Mouse (Mus musculus) midbrain, embryonic 15.5 days (tissue): Measurements from ENCODE around the gene Gm7271. TPM values are rescaled to one million over a fixed set of nuclear protein-coding genes. Genes with fewer than 3 reads are reported as not detected.

Experiments
- ATAC-seq: fragments of 200-750 bp; cut with Nextera tagmentation; replicated peaks from 2 replicates; pipeline ENCODE4 v1.8.0; 2017; ENCODE audit warnings: moderate TSS enrichment
- H3K27ac ChIP-seq: fragments of 300-500 bp; sonication (generic); 2 replicates; pipeline ENCODE4 v1.5.1; 2015; ENCODE audit warnings: mild to moderate bottlenecking, inconsistent platforms
- H3K27me3 ChIP-seq: fragments of 300-500 bp; sonication (generic); replicated peaks from 2 replicates; pipeline ENCODE4 v1.6.1; 2015; ENCODE audit warnings: inconsistent platforms
- H3K36me3 ChIP-seq: fragments of 300-500 bp; sonication (generic); replicated peaks from 2 replicates; pipeline ENCODE4 v1.6.1; 2015; ENCODE audit warnings: inconsistent platforms
- H3K4me1 ChIP-seq: fragments of 300-500 bp; sonication (generic); 2 replicates; pipeline ENCODE4 v1.6.1; 2015; ENCODE audit warnings: inconsistent platforms
- H3K4me2 ChIP-seq: fragments of 300-500 bp; sonication (generic); 2 replicates; pipeline ENCODE4 v1.6.1; 2015; ENCODE audit warnings: inconsistent platforms, mild to moderate bottlenecking, moderate library complexity
- H3K4me3 ChIP-seq: fragments of 300-500 bp; sonication (generic); 2 replicates; pipeline ENCODE4 v1.5.1; 2015; ENCODE audit warnings: mild to moderate bottlenecking, inconsistent platforms
- H3K9ac ChIP-seq: fragments of 300-500 bp; sonication (generic); 2 replicates; pipeline ENCODE4 v1.6.1; 2015; ENCODE audit warnings: mild to moderate bottlenecking, inconsistent platforms
- H3K9me3 ChIP-seq: fragments of 300-500 bp; sonication (generic); 2 replicates; pipeline ENCODE4 v1.6.1; 2016; ENCODE audit warnings: inconsistent platforms
- WGBS: fragments of 180-500 bp; shearing (Covaris S2); methylation state at CpG from one replicate; pipeline ENCODE4 v1.1.7; 2015; ENCODE audit warnings: mixed read lengths; 5-methylcytosine and 5-hydroxymethylcytosine counted together
- polyA plus RNA-seq: library from polyadenylated mRNA; unstranded; fragments of >200 nt; fragmentation: Nextera tagmentation; extraction: Ambion mirVana; gene quantifications from 2 replicates; pipeline ENCODE4 v1.2.1, GENCODE M21; 2015

Gm7271 gene
- polyA plus RNA-seq = 0.50 TPM in 1 of 2 replicates, not detected in the other

- H3K27ac ChIP-seq = no peak within 1 kb of the TSS
- H3K4me3 ChIP-seq = no peak within 1 kb of the TSS
- H3K9me3 ChIP-seq = no peaks in the 10 kb centered on the region
- H3K36me3 ChIP-seq = no peaks in the 10 kb centered on the region
- H3K9ac ChIP-seq = no peak within 1 kb of the TSS
- 0 out of 2 replicates have a peak, but pooled peaks cover 3% of the 10 kb centered on the region for H3K4me1 ChIP-seq
- ATAC-seq = no peak
- H3K27me3 ChIP-seq = no peaks in the 10 kb centered on the region
- H3K4me2 ChIP-seq = no peak within 1 kb of the TSS
- WGBS = 48% methylated on average over 5 of the region's 5 CpGs
Observed at GRCm38 (mm10) chr5:76483811-76484210, at the start of gene Gm7271. Gene Gm7271 (plus strand): TSS chr5:76484040.

DNA sequence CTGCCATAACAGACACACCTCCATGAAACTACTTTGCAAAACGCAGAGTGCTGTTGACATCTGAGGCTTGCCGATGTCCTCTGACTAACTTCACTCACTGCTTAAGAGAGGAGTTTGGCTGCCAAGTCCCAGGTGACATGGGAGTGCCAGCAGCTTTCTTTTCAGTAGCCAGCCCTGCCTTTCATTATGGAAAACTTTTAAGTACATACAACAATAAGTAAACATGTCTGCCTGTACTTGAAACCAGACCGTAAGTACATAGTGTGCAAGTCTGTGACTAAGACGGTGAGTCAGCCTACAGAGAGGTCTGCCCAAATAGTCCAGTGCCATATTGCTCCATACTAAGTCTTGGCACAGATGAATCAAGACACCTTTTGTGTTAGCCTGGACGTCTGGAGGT is 46.7 kb upstream of the Gm7271 start:
- Histone ChIP-seq H3K9me3 (no peaks in the 10 kb centered on the region), H3K4me3 (no peak overlapping the region), H3K4me2 (no peak overlapping the region), H3K9ac (no peak overlapping the region), H3K27ac (no peak overlapping the region), H3K4me1 (no peaks in the 10 kb centered on the region), H3K27me3 (no peaks in the 10 kb centered on the region), H3K36me3 (no peaks in the 10 kb centered on the region)
- 86% methylated on average over 5 of the region's 5 CpGs for WGBS
- ATAC-seq = no peak

- no peak overlapping the region for H3K4me3 ChIP-seq
- WGBS = 82% methylated on average over 8 of the region's 8 CpGs
- H3K27ac ChIP-seq = no peak overlapping the region
- H3K27me3 ChIP-seq = no peaks in the 10 kb centered on the region
- H3K36me3 ChIP-seq = no peaks in the 10 kb centered on the region
- H3K9ac ChIP-seq = no peak overlapping the region
- H3K4me1 ChIP-seq = no peaks in the 10 kb centered on the region
- no peak overlapping the region for H3K4me2 ChIP-seq
- ATAC-seq = no peak
- no peaks in the 10 kb centered on the region for H3K9me3 ChIP-seq
Observed at GRCm38 (mm10) chr5:76437696-76438095, 46.1 kb upstream of the Gm7271 start.

DNA sequence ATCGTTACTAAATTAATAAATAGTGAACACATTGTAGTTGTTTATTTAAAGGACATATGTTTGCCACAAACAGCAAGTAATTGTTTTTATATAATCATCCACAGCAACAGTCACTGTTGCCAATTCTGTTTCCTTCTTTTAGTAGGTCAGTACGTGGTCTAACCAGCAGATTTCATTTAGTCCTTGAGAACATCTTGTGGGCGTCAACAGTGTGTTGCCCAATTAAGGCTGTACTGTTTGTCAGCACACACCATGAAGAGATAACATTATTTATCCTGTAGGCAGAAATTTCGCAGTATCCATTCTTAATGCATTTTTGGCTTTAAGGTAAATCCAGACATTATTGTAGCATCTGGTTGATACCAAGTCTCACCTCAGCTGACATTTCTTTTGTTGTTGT is 42.4 kb upstream of the Gm7271 start:
- no peak overlapping the region for H3K27ac ChIP-seq
- H3K4me3 ChIP-seq = no peak overlapping the region
- WGBS = 87% methylated on average over 4 of the region's 4 CpGs
- no peaks in the 10 kb centered on the region for H3K9me3 ChIP-seq
- no peaks in the 10 kb centered on the region for H3K36me3 ChIP-seq
- H3K4me1 ChIP-seq = no peaks in the 10 kb centered on the region
- H3K4me2 ChIP-seq = no peak overlapping the region
- no peak overlapping the region for H3K9ac ChIP-seq
- ATAC-seq = no peak
- no peaks in the 10 kb centered on the region for H3K27me3 ChIP-seq

DNA sequence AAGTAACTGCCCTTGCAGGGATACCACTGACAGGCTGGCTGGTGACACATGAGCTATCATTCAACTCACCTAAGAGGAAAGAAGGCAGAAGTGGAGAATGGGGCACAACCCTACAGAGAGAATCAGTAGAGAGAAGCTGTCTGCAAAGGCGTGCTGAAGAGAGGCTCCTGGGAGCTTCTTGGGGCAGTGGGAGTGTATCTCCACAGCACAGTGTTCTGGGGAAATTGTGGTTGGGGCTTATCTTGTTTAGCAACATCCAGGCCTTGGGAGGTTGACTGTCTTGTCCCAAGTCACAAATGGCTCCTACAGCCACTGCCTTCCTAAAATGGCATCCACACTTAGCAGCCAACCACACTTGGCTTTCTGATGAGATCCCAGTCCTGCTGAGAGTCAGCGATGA is 8.9 kb upstream of the Gm7271 start:
- Histone ChIP-seq H3K9me3 (no peaks in the 10 kb centered on the region), H3K4me1 (no peaks in the 10 kb centered on the region), H3K27ac (no peak overlapping the region), H3K27me3 (no peaks in the 10 kb centered on the region), H3K4me2 (no peak overlapping the region), H3K36me3 (no peaks in the 10 kb centered on the region), H3K9ac (no peak overlapping the region), H3K4me3 (no peak overlapping the region)
- ATAC-seq = no peak
- 83% methylated on average over 2 of the region's 2 CpGs for WGBS

- Histone ChIP-seq H3K4me2 (no peak overlapping the region), H3K4me1 (no peaks in the 10 kb centered on the region), H3K9me3 (no peaks in the 10 kb centered on the region), H3K27me3 (no peaks in the 10 kb centered on the region), H3K9ac (no peak overlapping the region), H3K27ac (no peak overlapping the region), H3K36me3 (no peaks in the 10 kb centered on the region), H3K4me3 (no peak overlapping the region)
- 80% methylated on average over 4 of the region's 4 CpGs for WGBS
- ATAC-seq = no peak
Observed at GRCm38 (mm10) chr5:76476873-76477272, 7.0 kb upstream of the Gm7271 start.

DNA sequence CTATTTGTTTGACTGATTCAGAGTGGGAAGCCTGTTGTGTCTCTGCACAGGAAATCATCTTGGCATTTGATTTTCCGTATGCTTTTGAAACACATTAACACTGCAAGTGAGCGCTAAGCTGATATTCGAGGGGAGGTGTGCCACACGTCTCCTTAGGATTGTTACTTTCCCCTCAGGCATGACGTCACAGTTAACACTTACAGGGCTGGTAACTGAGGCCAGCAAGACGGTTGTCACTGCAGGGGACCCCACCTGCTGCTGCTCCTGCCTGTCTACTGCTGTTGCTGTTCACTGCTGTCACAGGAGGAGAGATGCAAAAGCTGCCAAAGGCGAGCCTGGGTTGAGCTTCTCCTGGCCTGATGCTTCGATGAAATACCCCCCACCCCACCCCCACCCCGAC is 6.1 kb upstream of the Gm7271 start:
- WGBS = 33% methylated on average over 9 of the region's 9 CpGs
- H3K27me3 ChIP-seq = no peaks in the 10 kb centered on the region
- H3K4me2 ChIP-seq = peak overlapping the region; percentile 9; the same call in 1 of the 2 replicates
- H3K9me3 ChIP-seq = no peaks in the 10 kb centered on the region
- no peak overlapping the region for H3K4me3 ChIP-seq
- H3K9ac ChIP-seq = no peak overlapping the region
- H3K27ac ChIP-seq = no peak overlapping the region
- H3K36me3 ChIP-seq = no peaks in the 10 kb centered on the region
- no peaks in the 10 kb centered on the region for H3K4me1 ChIP-seq
- no peak for ATAC-seq

GRCm38 (mm10) chr5:76495126-76495525 is 11.3 kb downstream of the Gm7271 start:
- Histone ChIP-seq H3K27me3 (no peaks in the 10 kb centered on the region), H3K4me3 (no peak overlapping the region), H3K36me3 (no peaks in the 10 kb centered on the region), H3K27ac (no peak overlapping the region), H3K9ac (no peak overlapping the region), H3K4me2 (no peak overlapping the region), H3K9me3 (no peaks in the 10 kb centered on the region), H3K4me1 (no peaks in the 10 kb centered on the region)
- no peak for ATAC-seq
- WGBS = 78% methylated on average over 13 of the region's 13 CpGs

DNA sequence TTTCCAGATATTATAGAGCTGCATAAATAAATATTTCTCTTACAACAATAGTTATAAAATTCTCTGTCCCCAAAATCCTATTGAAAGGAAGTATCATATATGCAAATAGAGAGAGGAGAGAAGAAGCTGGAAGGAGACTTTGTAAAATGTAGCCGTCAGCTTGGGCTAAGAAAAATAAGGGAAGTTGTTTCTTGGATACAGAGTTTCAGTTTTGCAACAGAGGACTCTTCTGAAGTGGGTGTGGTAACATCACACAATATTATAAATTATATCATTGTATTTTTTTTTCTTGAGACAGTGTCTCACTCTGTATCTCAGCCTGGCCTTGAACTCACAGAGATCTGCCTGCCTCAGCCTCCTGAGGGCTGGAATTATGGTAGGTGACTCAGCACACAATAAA is 38.6 kb downstream of the Gm7271 start:
- no peak for ATAC-seq
- Histone ChIP-seq H3K9me3 (no peaks in the 10 kb centered on the region), H3K27ac (no peak overlapping the region), H3K4me3 (no peak overlapping the region), H3K27me3 (no peaks in the 10 kb centered on the region), H3K9ac (no peak overlapping the region), H3K4me1 (no peaks in the 10 kb centered on the region), H3K4me2 (no peak overlapping the region), H3K36me3 (no peaks in the 10 kb centered on the region)
- WGBS = 82% methylated on average over 1 of the region's 1 CpGs

GRCm38 (mm10) chr5:76524623-76525022 is 40.8 kb downstream of the Gm7271 start:
- Histone ChIP-seq H3K27me3 (no peaks in the 10 kb centered on the region), H3K4me2 (no peak overlapping the region), H3K36me3 (no peaks in the 10 kb centered on the region), H3K9me3 (no peaks in the 10 kb centered on the region), H3K9ac (no peak overlapping the region), H3K4me1 (no peaks in the 10 kb centered on the region), H3K27ac (no peak overlapping the region), H3K4me3 (no peak overlapping the region)
- ATAC-seq = no peak
- WGBS = 72% methylated on average over 5 of the region's 5 CpGs

GRCm38 (mm10) chr5:76525066-76525465 is 41.2 kb downstream of the Gm7271 start:
- H3K4me2 ChIP-seq = no peak overlapping the region
- H3K27ac ChIP-seq = no peak overlapping the region
- no peaks in the 10 kb centered on the region for H3K36me3 ChIP-seq
- no peaks in the 10 kb centered on the region for H3K27me3 ChIP-seq
- no peak overlapping the region for H3K4me3 ChIP-seq
- peaks cover 4% of the 10 kb centered on the region for H3K4me1 ChIP-seq
- 69% methylated on average over 4 of the region's 4 CpGs for WGBS
- no peak overlapping the region for H3K9ac ChIP-seq
- no peak for ATAC-seq
- no peaks in the 10 kb centered on the region for H3K9me3 ChIP-seq

DNA sequence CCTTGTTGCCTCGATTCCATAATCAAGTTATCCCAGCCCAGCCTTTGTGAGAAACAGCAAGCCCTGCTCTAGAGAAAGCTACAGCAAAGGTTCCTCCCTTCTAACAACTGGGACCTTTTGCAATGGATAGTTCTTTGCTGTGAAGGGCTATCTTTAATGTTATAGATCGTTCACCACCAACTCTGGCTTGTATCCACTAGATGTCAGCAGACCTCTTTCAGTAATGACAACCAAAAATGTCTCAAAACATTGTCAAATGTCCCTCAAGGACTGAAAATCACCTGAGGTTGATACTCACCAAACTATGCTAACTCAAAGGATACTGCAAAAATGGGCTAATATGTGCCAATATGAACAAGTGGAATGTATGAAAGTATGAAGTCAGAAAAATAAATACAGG is 42.0 kb downstream of the Gm7271 start:
- 42% methylated on average over 2 of the region's 2 CpGs for WGBS
- Histone ChIP-seq H3K4me1 (peaks cover 11% of the 10 kb centered on the region), H3K9ac (no peak overlapping the region), H3K4me3 (no peak overlapping the region), H3K9me3 (no peaks in the 10 kb centered on the region), H3K27me3 (no peaks in the 10 kb centered on the region), H3K36me3 (no peaks in the 10 kb centered on the region), H3K4me2 (no peak overlapping the region), H3K27ac (no peak overlapping the region)
- no peak for ATAC-seq

DNA sequence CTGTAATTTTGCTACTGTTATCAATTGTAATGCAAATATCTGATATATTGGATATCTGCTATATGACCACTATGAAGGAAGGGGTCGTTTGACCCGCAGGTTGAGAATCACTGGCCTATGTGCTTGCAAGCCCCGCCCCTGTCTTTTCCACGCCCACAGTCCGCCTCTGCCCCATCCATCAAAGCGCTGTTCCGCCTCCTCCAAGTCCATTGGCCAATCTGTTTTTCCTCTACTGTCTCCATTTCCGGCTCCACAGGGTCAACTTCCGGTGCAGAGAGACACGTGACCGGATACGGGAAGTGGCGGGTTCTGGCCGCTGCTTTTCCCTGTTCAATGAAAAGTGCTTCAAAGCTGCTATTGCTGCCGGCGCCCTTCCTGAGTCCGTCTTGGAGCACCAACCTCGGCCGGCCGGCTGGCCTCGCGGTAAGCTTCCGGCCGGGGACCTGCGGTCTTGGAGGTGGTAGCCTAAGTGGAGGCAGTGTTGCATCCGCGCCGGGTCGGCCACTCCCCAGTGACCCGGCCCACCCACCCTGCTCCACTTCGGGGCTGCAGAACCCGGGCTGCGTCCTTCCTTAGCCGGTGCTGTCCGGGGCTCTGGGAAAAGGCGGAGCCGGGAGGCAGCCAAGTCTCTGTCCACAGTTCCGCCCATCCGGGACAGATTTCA is 45.3 kb downstream of the Gm7271 start, which contains the start of gene Exoc1:
Exoc1 (plus strand) TSS at position 272 of the 664 bp plus-strand sequence.
- Histone ChIP-seq H3K27ac (peak within 1 kb of the TSS; percentile 81), H3K4me2 (peak within 1 kb of the TSS; percentile 82), H3K4me3 (peak within 1 kb of the TSS; percentile 94), H3K9me3 (no peaks in the 10 kb centered on the region), H3K9ac (peak within 1 kb of the TSS; percentile 75), H3K27me3 (no peaks in the 10 kb centered on the region), H3K36me3 (no peaks in the 10 kb centered on the region), H3K4me1 (peaks cover 16% of the 10 kb centered on the region)
- ATAC-seq = peak; percentile 100
- under 1% methylated on average over 39 of the region's 39 CpGs for WGBS
